Mouse (Mus musculus): ENCODE measurements around the gene Cdipt. TPM values are rescaled to one million over a fixed set of nuclear protein-coding genes. Genes with fewer than 3 reads are reported as not detected.

Cdipt gene
- polyA plus RNA-seq, 1 experiment from 2014 or later = 92.8 TPM

DNA sequence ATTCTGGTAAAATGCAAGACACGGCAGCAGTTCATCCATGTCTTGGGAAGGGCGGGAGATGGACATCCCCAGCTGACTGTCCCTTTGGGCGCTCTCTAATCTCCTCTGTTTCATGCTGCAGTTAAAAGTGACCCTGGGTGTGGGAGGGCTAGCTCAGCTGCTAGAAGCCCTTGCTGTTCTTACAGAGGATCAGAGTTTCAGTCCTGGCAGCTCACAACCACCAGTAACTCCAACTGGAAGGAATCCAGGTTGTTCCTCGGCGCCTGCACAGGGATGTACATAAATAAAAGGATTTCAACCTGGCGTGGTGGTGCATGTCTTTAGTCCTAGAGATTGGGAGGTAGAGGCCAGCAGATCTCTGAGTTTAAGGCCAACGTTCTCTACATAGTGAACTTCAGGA, 7.4 kb downstream of the Cdipt start:
- Histone ChIP-seq H3K4me2 (no peak overlapping the region), H3K36me3 (ENCODE audit: insufficient read depth) (peaks cover 26% of the 10 kb centered on the region), H3K27me3 (ENCODE audit: insufficient read depth, low read length) (no peaks in the 10 kb centered on the region), H3K4me1 (ENCODE audit: insufficient read depth) (no peaks in the 10 kb centered on the region), H3K9me3 (ENCODE audit: low read depth, low read length) (no peaks in the 10 kb centered on the region), H3K9ac (no peak overlapping the region), H3K4me3 (ENCODE audit: low read depth, low read length) (no peak overlapping the region), H3K27ac (ENCODE audit: low read depth) (no peak overlapping the region)
- no peak for TF ChIP-seq CTCF (IDR thresholded peaks at IDR 0.05; ENCODE audit: low read depth)
- DNase-seq = no peak
- 72% methylated on average over 7 of the region's 7 CpGs for WGBS
- ATAC-seq (ENCODE audit: insufficient read depth) = no peak

DNA sequence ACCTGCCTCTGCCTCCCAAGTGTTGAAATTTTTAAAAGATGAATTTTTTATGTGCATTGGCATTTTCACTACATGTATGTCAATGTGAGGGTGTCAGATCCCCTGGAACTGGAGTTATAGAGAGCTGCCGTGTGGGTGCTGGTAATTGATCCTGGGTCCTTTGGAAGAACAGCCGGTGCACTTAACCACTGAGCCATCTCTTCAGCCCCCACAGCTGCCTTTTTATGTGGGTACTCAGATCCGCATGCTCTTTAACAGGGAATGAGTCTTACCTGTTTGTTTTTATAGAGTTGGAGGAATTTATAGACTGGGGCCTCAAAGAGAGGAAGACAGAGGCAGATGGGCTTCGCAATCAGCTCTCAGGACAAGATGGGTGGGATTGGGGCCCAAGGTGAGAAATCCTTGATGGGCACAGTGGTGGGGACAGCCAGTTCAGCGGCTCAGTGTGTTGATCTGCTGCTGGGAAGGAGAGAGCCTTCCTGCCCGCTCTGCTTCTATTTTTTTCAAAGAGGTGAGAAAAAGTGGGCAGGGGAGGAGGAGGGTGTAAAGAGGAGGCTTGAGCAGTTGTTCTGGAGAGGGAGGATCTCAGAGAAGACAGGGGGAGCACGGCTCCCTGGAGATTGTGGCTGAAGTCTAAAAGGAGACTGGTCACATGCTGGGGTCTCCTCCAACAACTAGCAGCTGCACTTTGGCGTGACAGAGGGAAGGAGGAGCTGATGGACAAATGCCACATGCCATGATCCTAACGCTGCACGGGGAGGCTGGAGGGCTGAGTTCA, 9.1 kb downstream of the Cdipt start:
- Histone ChIP-seq H3K4me3 (ENCODE audit: low read depth, low read length) (no peak overlapping the region), H3K9ac (no peak overlapping the region), H3K9me3 (ENCODE audit: low read depth, low read length) (no peaks in the 10 kb centered on the region), H3K4me2 (no peak overlapping the region), H3K27ac (ENCODE audit: low read depth) (no peak overlapping the region), H3K4me1 (ENCODE audit: insufficient read depth) (no peaks in the 10 kb centered on the region), H3K36me3 (ENCODE audit: insufficient read depth) (peaks cover 8% of the 10 kb centered on the region), H3K27me3 (ENCODE audit: insufficient read depth, low read length) (no peaks in the 10 kb centered on the region)
- WGBS = 27% methylated on average over 10 of the region's 10 CpGs
- DNase-seq = peak; percentile 14
- no peak for ATAC-seq (ENCODE audit: insufficient read depth)
- no peak for TF ChIP-seq CTCF (IDR thresholded peaks at IDR 0.05; ENCODE audit: low read depth)

DNA sequence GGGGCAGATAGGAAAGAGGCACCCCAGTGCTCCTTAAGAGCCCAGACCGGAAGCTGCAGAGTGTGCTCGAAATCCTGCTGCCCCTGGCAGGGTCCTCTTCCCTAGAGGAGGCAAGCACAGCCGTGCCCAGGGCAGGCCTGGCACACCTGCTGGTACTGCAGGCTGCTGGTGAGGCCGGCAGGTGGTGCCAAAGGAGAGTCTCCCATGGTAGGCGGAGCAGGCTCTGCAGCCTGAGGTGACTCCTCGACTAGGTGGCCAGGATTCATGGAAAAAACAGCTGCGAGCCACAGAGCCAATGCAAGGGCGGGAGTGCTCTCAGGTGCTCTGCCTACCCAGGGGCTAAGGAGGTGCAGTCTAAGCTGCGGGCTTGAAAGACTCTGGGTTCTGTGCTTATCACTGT, 10.6 kb downstream of the Cdipt start:
- WGBS = 31% methylated on average over 9 of the region's 9 CpGs
- H3K4me3 ChIP-seq (ENCODE audit: low read depth, low read length) = no peak overlapping the region
- ATAC-seq (ENCODE audit: insufficient read depth) = no peak
- no peaks in the 10 kb centered on the region for H3K9me3 ChIP-seq (ENCODE audit: low read depth, low read length)
- H3K9ac ChIP-seq = no peak overlapping the region
- TF ChIP-seq CTCF (IDR thresholded peaks at IDR 0.05; ENCODE audit: low read depth) = peak; percentile 73
- H3K27ac ChIP-seq (ENCODE audit: low read depth) = no peak overlapping the region
- H3K4me2 ChIP-seq = no peak overlapping the region
- DNase-seq = peak; percentile 60
- H3K36me3 ChIP-seq (ENCODE audit: insufficient read depth) = no peaks in the 10 kb centered on the region
- H3K27me3 ChIP-seq (ENCODE audit: insufficient read depth, low read length) = no peaks in the 10 kb centered on the region
- H3K4me1 ChIP-seq (ENCODE audit: insufficient read depth) = no peaks in the 10 kb centered on the region

DNA sequence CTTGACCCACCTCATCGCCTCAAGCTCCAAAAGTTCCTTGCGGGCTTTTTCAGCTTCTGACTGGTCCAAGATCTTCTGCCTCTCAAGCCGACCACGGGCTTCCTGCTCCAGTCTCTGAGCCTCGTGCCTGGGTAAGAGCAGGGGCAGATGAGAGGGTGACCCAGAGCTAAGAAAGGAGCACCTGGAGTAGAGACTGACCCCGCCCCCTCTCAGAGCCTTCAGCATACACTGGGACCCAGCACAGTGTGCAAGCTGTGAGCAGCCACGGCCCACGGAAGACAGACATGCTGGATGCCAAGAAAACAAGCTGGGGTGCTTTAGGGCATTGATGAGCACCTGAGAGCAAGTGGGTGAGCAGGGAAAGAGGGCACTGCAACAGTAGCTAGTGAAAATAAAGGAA, 13.1 kb downstream of the Cdipt start:
- 55% methylated on average over 8 of the region's 8 CpGs for WGBS
- no peak overlapping the region for H3K4me2 ChIP-seq
- no peaks in the 10 kb centered on the region for H3K4me1 ChIP-seq (ENCODE audit: insufficient read depth)
- H3K9me3 ChIP-seq (ENCODE audit: low read depth, low read length) = no peaks in the 10 kb centered on the region
- no peak for DNase-seq
- no peaks in the 10 kb centered on the region for H3K36me3 ChIP-seq (ENCODE audit: insufficient read depth)
- no peak overlapping the region for H3K27ac ChIP-seq (ENCODE audit: low read depth)
- no peak for ATAC-seq (ENCODE audit: insufficient read depth)
- no peak overlapping the region for H3K9ac ChIP-seq
- no peak for TF ChIP-seq CTCF (IDR thresholded peaks at IDR 0.05; ENCODE audit: low read depth)
- H3K27me3 ChIP-seq (ENCODE audit: insufficient read depth, low read length) = no peaks in the 10 kb centered on the region
- H3K4me3 ChIP-seq (ENCODE audit: low read depth, low read length) = no peak overlapping the region

DNA sequence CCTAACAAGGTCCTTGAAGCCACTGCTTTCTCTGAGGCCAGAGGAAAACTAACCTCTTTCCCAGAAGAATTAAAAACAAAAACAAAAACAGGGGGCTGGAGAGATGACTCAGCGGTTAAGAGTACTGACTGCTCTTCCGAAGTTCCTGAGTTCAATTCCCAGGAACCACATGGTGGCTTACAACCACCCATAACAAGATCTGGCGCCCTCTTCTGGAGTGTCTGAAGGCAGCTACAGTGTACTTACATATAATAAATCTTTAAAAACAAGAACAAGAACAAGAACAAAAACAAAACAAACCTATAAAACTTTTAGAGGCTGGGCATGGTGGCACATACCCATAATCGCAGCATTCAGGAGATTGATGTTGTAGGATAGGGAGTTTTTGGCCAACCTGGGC, 20.7 kb downstream of the Cdipt start:
- Histone ChIP-seq H3K36me3 (ENCODE audit: insufficient read depth) (no peaks in the 10 kb centered on the region), H3K4me3 (ENCODE audit: low read depth, low read length) (no peak overlapping the region), H3K27ac (ENCODE audit: low read depth) (no peak overlapping the region), H3K27me3 (ENCODE audit: insufficient read depth, low read length) (no peaks in the 10 kb centered on the region), H3K9ac (no peak overlapping the region), H3K4me2 (no peak overlapping the region), H3K4me1 (ENCODE audit: insufficient read depth) (no peaks in the 10 kb centered on the region), H3K9me3 (ENCODE audit: low read depth, low read length) (no peaks in the 10 kb centered on the region)
- TF ChIP-seq CTCF (IDR thresholded peaks at IDR 0.05; ENCODE audit: low read depth) = peak; percentile 8; the same call in 1 of the 2 replicates
- DNase-seq = no peak
- WGBS = 85% methylated on average over 4 of the region's 4 CpGs
- ATAC-seq (ENCODE audit: insufficient read depth) = no peak

DNA sequence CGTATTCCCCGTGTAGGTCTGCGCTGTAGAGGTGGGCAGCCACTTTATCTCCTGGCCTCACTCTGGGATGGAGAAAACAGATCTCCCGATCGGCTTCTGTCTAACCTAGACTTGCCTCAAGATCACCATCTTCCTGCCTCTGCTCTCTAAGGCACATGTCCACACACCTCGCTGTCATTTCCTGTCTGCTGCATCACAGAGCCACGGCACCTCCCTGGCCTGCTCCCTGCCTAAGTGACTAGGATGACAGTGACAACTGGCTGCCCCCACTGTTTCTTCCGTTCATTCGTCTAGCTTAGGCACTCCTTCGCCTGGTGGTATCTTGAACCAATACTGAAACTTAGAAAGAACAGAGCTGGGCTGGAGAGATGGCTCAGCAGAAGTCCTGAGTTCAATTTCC, 23.9 kb downstream of the Cdipt start:
- no peaks in the 10 kb centered on the region for H3K9me3 ChIP-seq (ENCODE audit: low read depth, low read length)
- no peak for TF ChIP-seq CTCF (IDR thresholded peaks at IDR 0.05; ENCODE audit: low read depth)
- H3K36me3 ChIP-seq (ENCODE audit: insufficient read depth) = no peaks in the 10 kb centered on the region
- H3K4me3 ChIP-seq (ENCODE audit: low read depth, low read length) = no peak overlapping the region
- no peak overlapping the region for H3K9ac ChIP-seq
- no peaks in the 10 kb centered on the region for H3K27me3 ChIP-seq (ENCODE audit: insufficient read depth, low read length)
- 57% methylated on average over 10 of the region's 10 CpGs for whole genome bisulfite sequencing
- DNase-seq (no peak), ATAC-seq (ENCODE audit: insufficient read depth) (no peak)
- H3K4me2 ChIP-seq = no peak overlapping the region
- H3K27ac ChIP-seq (ENCODE audit: low read depth) = no peak overlapping the region
- no peaks in the 10 kb centered on the region for H3K4me1 ChIP-seq (ENCODE audit: insufficient read depth)

DNA sequence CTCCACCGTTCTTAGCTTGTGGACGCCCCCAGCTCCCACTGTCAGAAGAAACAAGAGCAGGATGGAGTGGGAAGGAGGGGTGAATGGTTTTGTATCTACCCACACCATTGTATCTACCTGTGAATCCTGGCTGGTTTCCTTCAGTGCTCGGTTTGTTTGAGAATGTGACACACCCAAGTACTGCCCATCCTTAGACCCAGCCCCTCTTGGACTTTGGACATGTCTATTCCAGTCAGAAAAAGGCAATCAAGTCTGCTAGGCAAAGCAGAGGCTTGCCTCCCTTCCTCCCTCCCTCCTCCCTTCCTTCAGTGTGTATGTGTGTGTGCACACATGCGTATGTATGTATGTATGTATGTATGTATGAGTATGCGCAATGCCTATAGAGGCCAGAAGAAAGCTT, 27.9 kb downstream of the Cdipt start:
- H3K4me3 ChIP-seq (ENCODE audit: low read depth, low read length) = no peak overlapping the region
- ATAC-seq (ENCODE audit: insufficient read depth) = no peak
- no peak for DNase-seq
- H3K9me3 ChIP-seq (ENCODE audit: low read depth, low read length) = no peaks in the 10 kb centered on the region
- no peak for TF ChIP-seq CTCF (IDR thresholded peaks at IDR 0.05; ENCODE audit: low read depth)
- no peaks in the 10 kb centered on the region for H3K27me3 ChIP-seq (ENCODE audit: insufficient read depth, low read length)
- no peaks in the 10 kb centered on the region for H3K36me3 ChIP-seq (ENCODE audit: insufficient read depth)
- H3K4me2 ChIP-seq = no peak overlapping the region
- H3K4me1 ChIP-seq (ENCODE audit: insufficient read depth) = no peaks in the 10 kb centered on the region
- no peak overlapping the region for H3K27ac ChIP-seq (ENCODE audit: low read depth)
- no peak overlapping the region for H3K9ac ChIP-seq
- WGBS = 78% methylated on average over 5 of the region's 5 CpGs
